Mouse (Mus musculus) embryonic facial prominence, embryonic 15.5 days (tissue): ENCODE results near the gene Ppfibp1. TPM values are rescaled to one million over a fixed set of nuclear protein-coding genes. Genes with fewer than 3 reads are reported as not detected.

Experiments used
- ATAC-seq: fragments of 200-750 bp; cut with Nextera tagmentation; 2 replicates; pipeline ENCODE4 v1.8.0; 2017; ENCODE audit warnings: low read depth, moderate TSS enrichment; ENCODE audit not compliant: insufficient number of reproducible peaks, low FRiP score, low TSS enrichment
- H3K27ac ChIP-seq: fragments of 300-500 bp; sonication (generic); replicated peaks from 2 replicates; pipeline ENCODE4 v1.5.1; 2015; ENCODE audit warnings: mild to moderate bottlenecking, inconsistent platforms
- H3K27me3 ChIP-seq: fragments of 300-500 bp; sonication (generic); 2 replicates; pipeline ENCODE4 v1.6.1; 2015; ENCODE audit warnings: inconsistent platforms
- H3K36me3 ChIP-seq: fragments of 300-500 bp; sonication (generic); 2 replicates; pipeline ENCODE4 v1.6.1; 2015; ENCODE audit warnings: mild to moderate bottlenecking, inconsistent platforms
- H3K4me1 ChIP-seq: fragments of 300-500 bp; sonication (generic); 2 replicates; pipeline ENCODE4 v1.6.1; 2015; ENCODE audit warnings: inconsistent platforms
- H3K4me2 ChIP-seq: fragments of 300-500 bp; sonication (generic); replicated peaks from 2 replicates; pipeline ENCODE4 v1.6.1; 2015; ENCODE audit warnings: mild to moderate bottlenecking, inconsistent platforms
- H3K4me3 ChIP-seq: fragments of 300-500 bp; sonication (generic); replicated peaks from 2 replicates; pipeline ENCODE4 v1.5.1; 2015; ENCODE audit warnings: mild to moderate bottlenecking, inconsistent platforms
- H3K9ac ChIP-seq: fragments of 300-500 bp; sonication (generic); 2 replicates; pipeline ENCODE4 v1.6.1; 2015; ENCODE audit warnings: inconsistent platforms
- H3K9me3 ChIP-seq: fragments of 300-500 bp; sonication (generic); replicated peaks from 2 replicates; pipeline ENCODE4 v1.6.1; 2016; ENCODE audit warnings: inconsistent platforms
- WGBS: fragments of 180-500 bp; shearing (Covaris S2); methylation state at CpG from one replicate; pipeline ENCODE4 v1.1.7; 2015; 5-methylcytosine and 5-hydroxymethylcytosine counted together
- polyA plus RNA-seq: library from polyadenylated mRNA; unstranded; fragments of >200 nt; fragmentation: Nextera tagmentation; extraction: Ambion mirVana; gene quantifications from 2 replicates; pipeline ENCODE4 v1.2.1, GENCODE M21; 2015

Gene Ppfibp1
- polyA plus RNA-seq, 1 experiment from 2014 or later: 54.2 TPM

DNA sequence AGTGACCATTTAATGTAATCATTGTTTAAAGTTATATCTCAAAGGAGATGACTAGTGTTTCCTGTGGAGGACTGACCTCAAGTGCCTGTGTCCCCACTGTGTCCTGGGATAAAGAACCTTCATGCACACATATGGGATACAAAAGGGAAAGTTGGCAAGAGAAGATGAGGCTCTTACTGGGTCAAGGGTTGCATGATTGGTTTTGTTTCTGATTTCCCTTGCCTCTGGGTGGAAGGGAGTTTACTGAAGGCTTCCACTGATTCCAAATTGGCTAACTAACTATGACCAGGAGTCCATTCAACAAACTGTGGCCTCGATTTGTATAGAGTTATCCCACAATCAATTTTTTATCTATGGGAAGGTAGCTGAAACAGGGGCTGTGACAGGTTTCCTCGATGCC is 15.3 kb downstream of the Ppfibp1 start:
- no peak overlapping the region for H3K9ac ChIP-seq
- no peak overlapping the region for H3K27ac ChIP-seq
- ATAC-seq: no peak
- H3K4me2 ChIP-seq: no peak overlapping the region
- no peaks in the 10 kb centered on the region for H3K36me3 ChIP-seq
- WGBS: 70% methylated on average over 2 of the region's 2 CpGs
- no peaks in the 10 kb centered on the region for H3K27me3 ChIP-seq
- H3K9me3 ChIP-seq: no peaks in the 10 kb centered on the region
- no peak overlapping the region for H3K4me3 ChIP-seq
- H3K4me1 ChIP-seq: peaks cover 12% of the 10 kb centered on the region

DNA sequence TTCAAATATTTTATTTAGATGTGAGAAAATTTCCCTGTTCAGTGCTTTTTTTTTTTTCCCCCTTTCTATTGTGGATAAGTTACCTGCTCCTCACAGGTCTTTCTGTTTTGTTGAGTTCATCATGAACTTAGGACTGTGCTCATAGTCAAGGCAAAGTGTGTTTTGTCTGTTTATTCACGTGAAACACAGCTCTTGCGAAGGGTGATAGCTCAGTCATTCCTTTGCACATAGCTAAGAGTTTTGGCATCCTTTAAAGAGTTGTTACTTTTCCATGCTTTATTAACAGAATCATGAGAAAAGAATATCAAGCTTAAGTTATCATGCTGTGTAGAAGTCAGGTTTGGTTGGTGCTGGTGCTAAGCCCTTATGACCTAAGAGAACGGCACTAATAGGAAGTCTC is 16.4 kb downstream of the Ppfibp1 start:
- no peak for ATAC-seq
- Histone ChIP-seq H3K27me3 (no peaks in the 10 kb centered on the region), H3K4me2 (no peak overlapping the region)

DNA sequence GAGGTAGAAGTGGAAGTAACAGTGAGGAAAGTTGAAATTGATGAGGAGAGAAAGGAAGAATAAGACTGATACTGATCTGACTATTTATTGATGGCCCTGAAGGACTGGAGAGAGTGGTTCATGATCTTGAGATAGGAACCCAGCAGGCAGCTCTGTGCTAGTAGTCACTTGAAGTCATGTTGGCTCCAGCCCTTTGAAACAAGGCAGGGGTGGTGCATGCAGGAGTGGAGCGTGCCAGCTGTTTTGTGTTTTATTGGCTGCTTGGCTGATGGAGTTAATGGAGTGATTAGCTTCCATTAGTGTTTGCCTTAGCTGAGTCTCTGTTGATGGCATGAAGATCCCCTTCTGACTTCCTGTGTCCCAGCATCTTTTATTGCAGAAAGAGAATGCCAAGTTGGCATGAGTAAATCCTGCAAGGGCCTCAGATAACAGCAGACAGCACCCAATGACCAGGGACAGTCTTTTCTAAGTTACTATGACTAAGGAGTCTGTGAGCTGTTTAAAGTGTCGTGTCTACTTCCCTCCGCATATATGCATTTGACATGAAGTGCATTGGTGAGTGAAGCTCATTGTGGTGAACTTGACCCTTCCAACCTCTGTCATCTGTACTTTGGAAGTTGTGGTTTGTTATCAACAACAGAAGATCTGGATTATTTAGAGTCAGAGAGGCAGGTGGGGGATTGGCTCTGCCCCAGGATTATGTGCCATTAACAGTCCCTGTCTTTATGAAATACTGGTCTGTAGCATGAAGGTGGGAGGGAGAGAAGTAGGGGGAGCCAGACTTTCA is 17.9 kb downstream of the Ppfibp1 start:
- Histone ChIP-seq H3K27me3 (no peaks in the 10 kb centered on the region), H3K9ac (no peak overlapping the region), H3K4me2 (no peak overlapping the region), H3K4me3 (no peak overlapping the region), H3K27ac (no peak overlapping the region), H3K36me3 (no peaks in the 10 kb centered on the region), H3K4me1 (peaks cover 14% of the 10 kb centered on the region; the same call in 1 of the 2 replicates), H3K9me3 (no peaks in the 10 kb centered on the region)
- ATAC-seq: no peak
- 72% methylated on average over 3 of the region's 3 CpGs for WGBS

More for the DNA sequence above, 16.4 kb downstream of the Ppfibp1 start:
- H3K4me1 ChIP-seq: peaks cover 12% of the 10 kb centered on the region; the same call in 1 of the 2 replicates
- H3K27ac ChIP-seq: no peak overlapping the region
- no peak overlapping the region for H3K4me3 ChIP-seq
- 85% methylated on average over 3 of the region's 3 CpGs for WGBS
- H3K9me3 ChIP-seq: no peaks in the 10 kb centered on the region
- no peaks in the 10 kb centered on the region for H3K36me3 ChIP-seq
- no peak overlapping the region for H3K9ac ChIP-seq

DNA sequence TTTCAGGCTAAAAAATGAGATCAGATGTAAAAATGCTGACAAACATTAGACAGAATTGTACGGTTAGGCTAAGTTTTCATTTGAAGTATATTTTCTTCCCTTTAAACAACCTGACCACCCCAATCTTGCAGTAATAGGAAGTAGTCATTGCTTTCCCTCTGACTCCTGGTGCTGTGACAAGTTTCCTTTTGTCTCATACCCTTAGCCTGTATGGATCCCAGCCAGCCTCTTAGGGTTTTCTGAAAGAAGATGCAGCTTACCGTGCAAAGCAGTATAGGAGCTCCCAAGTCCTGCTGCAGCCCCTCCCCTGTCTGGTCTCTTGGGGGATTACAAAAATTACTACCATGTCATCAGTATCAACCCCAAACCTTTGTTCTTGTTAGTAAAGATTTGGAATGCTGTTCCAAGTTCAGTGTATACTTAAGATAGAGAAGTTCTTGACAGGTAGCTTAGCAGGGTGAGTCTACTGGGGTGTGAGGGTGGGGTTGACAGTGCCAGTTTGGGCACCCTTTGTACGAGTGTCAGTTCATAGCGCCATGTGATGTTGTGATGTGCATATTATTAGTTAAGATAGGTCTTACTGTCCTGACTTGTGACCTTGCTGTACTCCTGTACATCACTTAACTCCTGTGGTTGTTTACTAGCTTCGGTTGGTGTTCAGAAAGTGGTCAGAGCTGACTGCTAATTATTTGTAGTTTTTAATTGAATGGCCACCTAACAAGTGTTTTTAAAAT is 18.9 kb downstream of the Ppfibp1 start:
- no peak for ATAC-seq
- Histone ChIP-seq H3K27ac (no peak overlapping the region), H3K36me3 (no peaks in the 10 kb centered on the region), H3K9me3 (no peaks in the 10 kb centered on the region), H3K4me3 (no peak overlapping the region), H3K9ac (no peak overlapping the region), H3K4me1 (peaks cover 22% of the 10 kb centered on the region; the same call in 1 of the 2 replicates), H3K27me3 (no peaks in the 10 kb centered on the region), H3K4me2 (no peak overlapping the region)
- WGBS: 63% methylated on average over 5 of the region's 5 CpGs

DNA sequence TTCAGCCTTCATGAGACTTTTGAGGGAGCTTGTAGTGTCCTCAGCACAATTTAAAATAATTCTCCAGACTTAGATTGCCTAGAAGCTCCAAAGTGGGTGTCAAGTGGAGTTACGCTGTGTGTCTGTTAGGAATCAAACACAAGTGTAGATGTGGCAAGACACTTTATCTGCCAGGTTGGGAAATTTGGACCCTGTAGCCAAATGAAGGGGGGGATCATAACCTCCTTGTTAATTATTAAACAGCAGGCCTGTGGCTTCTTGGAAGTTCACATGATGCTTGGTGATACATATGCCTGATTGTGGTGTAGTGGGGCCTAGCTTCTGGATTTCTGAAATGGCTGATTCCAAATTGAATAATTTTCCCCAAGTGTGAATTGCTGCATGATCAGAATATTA is 19.5 kb downstream of the Ppfibp1 start:
- H3K4me1 ChIP-seq: peaks cover 23% of the 10 kb centered on the region
- no peak overlapping the region for H3K4me3 ChIP-seq
- 96% methylated on average over 1 of the region's 1 CpGs for WGBS
- ATAC-seq: no peak
- no peaks in the 10 kb centered on the region for H3K9me3 ChIP-seq
- H3K27me3 ChIP-seq: no peaks in the 10 kb centered on the region
- no peak overlapping the region for H3K9ac ChIP-seq
- no peaks in the 10 kb centered on the region for H3K36me3 ChIP-seq
- no peak overlapping the region for H3K27ac ChIP-seq
- no peak overlapping the region for H3K4me2 ChIP-seq

DNA sequence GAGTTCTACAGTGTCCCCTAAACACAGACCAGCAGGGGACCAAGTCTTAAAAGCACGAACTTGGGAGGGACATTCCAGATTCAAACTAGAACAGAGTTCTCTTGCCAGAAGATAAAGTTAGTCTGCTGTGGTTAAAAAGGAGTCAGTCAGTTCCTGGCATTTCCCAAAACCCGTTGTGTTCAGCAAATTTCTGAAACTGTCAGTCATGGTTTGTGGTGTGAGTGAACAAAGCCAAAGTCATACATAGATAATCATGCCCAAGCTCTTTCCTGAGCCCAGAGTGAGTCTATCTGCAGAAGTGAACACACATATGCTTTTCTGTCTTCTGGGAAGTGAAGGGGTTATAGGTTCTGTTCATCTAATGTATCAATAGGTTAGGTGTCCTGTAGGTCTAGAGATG is 20.5 kb downstream of the Ppfibp1 start:
- Histone ChIP-seq H3K4me3 (no peak overlapping the region), H3K27me3 (no peaks in the 10 kb centered on the region), H3K27ac (no peak overlapping the region; the same call in 1 of the 2 replicates), H3K4me1 (peaks cover 31% of the 10 kb centered on the region), H3K4me2 (no peak overlapping the region), H3K36me3 (no peaks in the 10 kb centered on the region), H3K9me3 (no peaks in the 10 kb centered on the region), H3K9ac (no peak overlapping the region)
- no peak for ATAC-seq
- 56% methylated on average over 2 of the region's 2 CpGs for WGBS

DNA sequence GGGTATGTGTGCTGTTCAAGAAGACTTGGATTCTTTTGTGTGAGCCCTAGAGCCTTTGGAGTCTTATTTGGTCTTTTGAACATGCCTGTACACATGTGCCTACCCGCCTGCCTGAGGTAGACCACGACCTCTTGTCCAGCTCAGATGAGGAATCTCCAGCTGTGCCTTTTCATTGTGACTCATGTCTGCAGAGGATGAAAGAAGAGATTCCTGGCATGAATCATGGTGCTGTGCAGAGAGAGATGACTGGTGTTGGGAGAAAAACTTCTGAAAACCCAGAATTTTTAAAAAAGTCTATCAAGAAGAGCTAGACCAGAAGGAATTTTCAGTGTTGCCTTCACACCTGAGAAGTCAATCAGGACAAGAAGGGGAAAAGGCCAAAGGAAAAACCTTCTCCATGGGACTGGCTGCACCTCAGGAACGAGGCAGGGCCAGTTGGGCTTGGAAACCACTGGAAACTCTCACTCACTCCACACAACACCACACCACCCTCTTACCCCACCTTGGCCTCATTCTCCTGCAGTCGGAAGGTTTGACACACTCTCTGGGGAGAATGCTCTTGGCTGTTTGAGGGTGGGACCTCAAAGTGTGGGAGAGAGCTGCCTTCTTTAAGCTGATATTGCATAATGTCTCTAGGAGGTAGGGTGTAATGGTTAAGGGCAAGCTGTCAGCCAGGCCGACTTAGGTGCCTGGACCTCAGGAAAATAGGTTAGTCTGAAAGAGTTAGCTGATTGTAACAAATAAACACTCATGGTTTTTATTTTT is 21.6 kb downstream of the Ppfibp1 start:
- H3K4me3 ChIP-seq: no peak overlapping the region
- WGBS: 62% methylated on average over 5 of the region's 5 CpGs
- H3K36me3 ChIP-seq: no peaks in the 10 kb centered on the region
- H3K27ac ChIP-seq: no peak overlapping the region
- no peak for ATAC-seq
- H3K4me1 ChIP-seq: peaks cover 31% of the 10 kb centered on the region
- H3K4me2 ChIP-seq: no peak overlapping the region
- no peaks in the 10 kb centered on the region for H3K27me3 ChIP-seq
- H3K9ac ChIP-seq: no peak overlapping the region
- H3K9me3 ChIP-seq: no peaks in the 10 kb centered on the region

DNA sequence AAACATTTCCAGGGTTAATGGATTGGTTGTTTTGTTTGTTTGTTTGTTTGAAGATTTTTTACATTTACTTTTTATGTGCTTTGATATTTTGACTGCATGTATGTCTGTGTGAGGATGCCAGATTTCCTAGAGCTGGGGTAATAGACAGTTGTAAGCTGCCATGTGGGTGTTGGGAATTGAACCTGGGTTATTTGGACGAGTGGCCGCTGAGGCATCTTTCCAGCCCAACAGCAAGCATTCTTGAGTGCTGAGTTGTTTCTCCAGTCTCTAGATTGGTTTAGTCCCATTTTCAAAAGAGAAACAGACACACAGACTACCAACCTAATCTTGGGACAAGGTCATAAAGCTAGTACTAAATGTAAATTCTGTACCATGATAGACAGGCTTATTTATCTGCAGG is 22.5 kb downstream of the Ppfibp1 start:
- 76% methylated on average over 2 of the region's 2 CpGs for WGBS
- no peak overlapping the region for H3K9ac ChIP-seq

DNA sequence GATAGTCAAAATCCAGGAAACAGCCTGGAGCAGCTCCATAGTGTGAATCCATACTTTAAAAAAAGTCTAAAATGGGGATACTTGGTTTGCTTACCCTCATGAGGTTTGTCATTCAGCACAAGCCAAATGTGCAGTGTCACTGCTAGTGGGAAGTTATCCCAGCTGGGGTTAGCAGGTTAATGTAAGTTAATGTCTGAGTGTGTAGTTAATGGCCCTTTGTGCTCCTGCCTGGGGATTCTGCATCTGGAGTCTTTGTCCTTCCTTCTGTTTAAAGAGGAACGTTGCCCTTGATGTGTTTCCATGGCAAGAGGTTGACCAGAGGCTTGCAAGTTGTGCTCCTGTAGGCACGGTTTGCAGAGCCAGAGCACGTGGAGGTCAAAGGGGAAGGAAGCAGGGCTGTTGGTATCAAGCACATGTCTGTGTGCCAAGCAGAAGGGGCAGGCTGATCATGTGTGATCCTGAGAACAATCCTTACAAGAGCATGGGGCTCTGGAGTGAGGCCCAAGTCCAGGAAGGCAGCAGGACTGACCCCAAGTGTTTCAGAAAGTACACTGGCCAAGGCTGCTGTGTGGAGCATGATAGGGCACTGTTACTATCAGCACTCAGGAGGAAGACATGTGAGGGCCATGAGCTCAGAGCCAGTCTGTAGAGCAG is 24.7 kb downstream of the Ppfibp1 start:
- Histone ChIP-seq H3K4me2 (no peak overlapping the region), H3K36me3 (no peaks in the 10 kb centered on the region), H3K9ac (no peak overlapping the region), H3K4me1 (peaks cover 23% of the 10 kb centered on the region), H3K27ac (peak overlapping the region; percentile 44; the same call in 1 of the 2 replicates), H3K27me3 (no peaks in the 10 kb centered on the region), H3K9me3 (no peaks in the 10 kb centered on the region), H3K4me3 (no peak overlapping the region)
- 34% methylated on average over 3 of the region's 3 CpGs for WGBS
- 0 out of 2 replicates have a peak, but pooled peaks have one; percentile 60 for ATAC-seq

More for the DNA sequence above, 22.5 kb downstream of the Ppfibp1 start:
- Histone ChIP-seq H3K27ac (no peak overlapping the region), H3K9me3 (no peaks in the 10 kb centered on the region), H3K4me3 (no peak overlapping the region), H3K36me3 (no peaks in the 10 kb centered on the region), H3K4me1 (peaks cover 31% of the 10 kb centered on the region), H3K27me3 (no peaks in the 10 kb centered on the region), H3K4me2 (no peak overlapping the region)
- no peak for ATAC-seq

DNA sequence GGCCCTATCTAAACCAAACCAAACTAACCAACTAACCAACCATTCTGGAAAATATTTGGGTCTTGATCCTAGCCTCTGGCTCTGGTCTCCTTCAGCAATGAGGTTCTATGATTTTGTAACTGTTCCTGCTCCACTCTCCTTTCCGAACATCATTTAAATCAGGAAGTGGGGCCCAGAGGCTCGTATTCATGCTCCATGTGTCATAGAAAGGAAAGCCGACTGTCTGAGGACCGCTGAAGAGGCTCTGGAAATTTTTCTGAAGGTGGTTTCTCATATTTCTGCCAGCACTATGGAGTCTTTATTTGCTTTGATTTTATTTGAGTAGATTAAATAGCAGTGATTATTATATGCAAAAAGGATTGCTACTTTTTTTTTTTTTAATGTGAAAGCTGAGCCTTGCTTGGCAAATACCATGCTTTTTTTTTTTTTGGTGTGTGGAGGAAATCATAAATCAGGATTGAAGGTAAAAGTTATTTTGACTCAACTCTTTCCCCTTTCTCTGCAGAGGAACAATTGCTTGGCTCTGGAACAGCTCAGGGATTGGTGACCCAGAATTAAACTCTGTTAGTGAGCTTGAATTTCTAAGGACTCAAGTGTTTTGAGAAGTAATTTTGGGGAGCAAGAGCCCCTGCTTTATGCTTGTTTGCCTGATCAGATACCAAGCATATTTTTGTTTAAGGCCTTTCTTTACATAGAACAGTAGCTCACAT is 25.4 kb downstream of the Ppfibp1 start:
- Histone ChIP-seq H3K9ac (no peak overlapping the region), H3K4me1 (peaks cover 23% of the 10 kb centered on the region), H3K27ac (peak overlapping the region; percentile 44; the same call in 1 of the 2 replicates), H3K27me3 (no peaks in the 10 kb centered on the region), H3K4me3 (no peak overlapping the region), H3K9me3 (no peaks in the 10 kb centered on the region), H3K4me2 (no peak overlapping the region), H3K36me3 (no peaks in the 10 kb centered on the region)
- WGBS: 17% methylated on average over 4 of the region's 4 CpGs
- ATAC-seq: no peak
